Mouse (Mus musculus): ENCODE results near the gene Cib4. TPM values are rescaled to one million over a fixed set of nuclear protein-coding genes. Genes with fewer than 3 reads are reported as not detected.

Gene Cib4
- total RNA-seq (2023), result not detected

GRCm38 (mm10) chr5:30545698-30546097, at the start of gene Cib4:
Gene Cib4 (minus strand): TSS chr5:30545836.

GRCm38 (mm10) chr5:30587681-30588300, 42.2 kb upstream of the Cib4 start, which contains the start of gene Kcnk3:
Gene Kcnk3 (plus strand): TSS chr5:30588170.

GRCm38 (mm10) chr5:30465861-30466260, 79.8 kb downstream of the Cib4 start, which contains the start of gene 1700001C02Rik:
Gene 1700001C02Rik (plus strand): TSS chr5:30466047.

GRCm38 (mm10) chr5:30461821-30462220, 83.8 kb downstream of the Cib4 start, which contains the start of gene Otof:
Gene Otof (minus strand): TSS chr5:30461932.

Other genes with a start within 250 kb of the Cib4 start
- gene Otof, start 83.9 kb downstream of the Cib4 start, total RNA-seq (2023), result not detected
- gene 1700001C02Rik, start 79.8 kb downstream of the Cib4 start, total RNA-seq (2023), result not detected
- 0.23 TPM for gene Kcnk3, start 42.3 kb upstream of the Cib4 start, total RNA-seq (2023)
- gene Slc35f6, start 102.1 kb upstream of the Cib4 start, total RNA-seq (2023), result 50.8 TPM
- 200 TPM for gene Cenpa, start 120.9 kb upstream of the Cib4 start, total RNA-seq (2023)
- gene Dpysl5, start 165.7 kb upstream of the Cib4 start, total RNA-seq (2023), result not detected

Measured in CD4-positive naive resting alpha-beta T cell, adult 76 days (primary cell).